Mouse (Mus musculus) midbrain, embryonic 12.5 days (tissue): ENCODE measurements around the gene Cela2a. TPM values are rescaled to one million over a fixed set of nuclear protein-coding genes. Genes with fewer than 3 reads are reported as not detected.
A peak's percentile ranks its signal among the peaks of the same experiment; 100 is the strongest.

Source experiments
- ATAC-seq: fragments of 200-750 bp; cut with Nextera tagmentation; 2 replicates; pipeline ENCODE4 v1.8.0; 2017; ENCODE audit warnings: low read depth, moderate TSS enrichment, moderate library complexity; ENCODE audit not compliant: low FRiP score
- H3K27ac ChIP-seq: fragments of 300-500 bp; sonication (generic); replicated peaks from 2 replicates; pipeline ENCODE4 v1.5.1; 2016; ENCODE audit warnings: mild to moderate bottlenecking
- H3K27me3 ChIP-seq: fragments of 300-500 bp; sonication (generic); 2 replicates; pipeline ENCODE4 v1.6.1; 2016; ENCODE audit warnings: mild to moderate bottlenecking
- H3K36me3 ChIP-seq: fragments of 300-500 bp; sonication (generic); 2 replicates; pipeline ENCODE4 v1.6.1; 2016
- H3K4me1 ChIP-seq: fragments of 300-500 bp; sonication (generic); 2 replicates; pipeline ENCODE4 v1.6.1; 2016
- H3K4me2 ChIP-seq: fragments of 300-500 bp; sonication (generic); replicated peaks from 2 replicates; pipeline ENCODE4 v1.6.1; 2016; ENCODE audit warnings: mild to moderate bottlenecking, moderate library complexity
- H3K4me3 ChIP-seq: fragments of 300-500 bp; sonication (generic); 2 replicates; pipeline ENCODE4 v1.5.1; 2016; ENCODE audit warnings: mild to moderate bottlenecking
- H3K9ac ChIP-seq: fragments of 300-500 bp; sonication (generic); replicated peaks from 2 replicates; pipeline ENCODE4 v1.6.1; 2016; ENCODE audit warnings: mild to moderate bottlenecking, moderate library complexity
- H3K9me3 ChIP-seq: fragments of 300-500 bp; sonication (generic); 2 replicates; pipeline ENCODE4 v1.6.1; 2016; ENCODE audit warnings: mild to moderate bottlenecking
- whole genome bisulfite sequencing: fragments of 180-500 bp; shearing (Covaris S2); methylation state at CpG from one replicate; pipeline ENCODE4 v1.1.7; 2016; 5-methylcytosine and 5-hydroxymethylcytosine counted together
- polyA plus RNA-seq: library from polyadenylated mRNA; unstranded; fragments of >200 nt; fragmentation: Nextera tagmentation; extraction: Ambion mirVana; gene quantifications from 2 replicates; pipeline ENCODE4 v1.2.1, GENCODE M21; 2016

Cela2a gene
- polyA plus RNA-seq, 1 experiment from 2014 or later: not detected

DNA sequence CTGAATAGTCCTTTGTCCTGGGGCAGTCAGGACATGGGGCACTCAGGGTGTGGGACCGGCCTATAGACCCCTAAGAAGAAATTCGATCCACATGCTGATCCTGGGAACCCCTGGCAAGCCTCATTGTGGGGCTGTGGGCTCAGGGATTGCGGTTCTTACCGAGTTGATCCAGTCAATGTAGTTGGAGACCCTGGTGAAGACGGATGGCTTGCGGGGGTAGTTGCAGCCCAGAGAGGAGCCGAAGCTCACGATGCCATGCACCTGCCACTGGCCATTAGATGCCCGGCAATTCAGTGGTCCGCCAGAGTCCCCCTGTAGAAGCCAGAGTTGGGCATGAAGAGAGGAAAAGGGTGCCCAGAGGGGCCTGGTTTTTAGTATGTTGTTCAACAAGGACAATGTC, 8.3 kb downstream of the Cela2a start:
- WGBS: 47% methylated on average over 9 of the region's 10 CpGs
- H3K36me3 ChIP-seq: peaks cover 24% of the 10 kb centered on the region
- no peak overlapping the region for H3K27ac ChIP-seq

GRCm38 (mm10) chr4:141816776-141817655, 8.9 kb downstream of the Cela2a start:
- peak overlapping the region; percentile 26; the same call in 1 of the 2 replicates for H3K27ac ChIP-seq
- no peak overlapping the region for H3K4me2 ChIP-seq
- H3K9ac ChIP-seq: no peak overlapping the region
- no peaks in the 10 kb centered on the region for H3K9me3 ChIP-seq
- peaks cover 30% of the 10 kb centered on the region for H3K36me3 ChIP-seq
- H3K4me3 ChIP-seq: no peak overlapping the region
- WGBS: 55% methylated on average over 14 of the region's 14 CpGs
- no peak for ATAC-seq
- H3K27me3 ChIP-seq: no peaks in the 10 kb centered on the region
- peaks cover 12% of the 10 kb centered on the region; the same call in 1 of the 2 replicates for H3K4me1 ChIP-seq

More for the DNA sequence above, 8.3 kb downstream of the Cela2a start:
- Histone ChIP-seq H3K9ac (no peak overlapping the region), H3K4me3 (no peak overlapping the region), H3K4me2 (no peak overlapping the region), H3K27me3 (no peaks in the 10 kb centered on the region), H3K9me3 (no peaks in the 10 kb centered on the region), H3K4me1 (peaks cover 12% of the 10 kb centered on the region; the same call in 1 of the 2 replicates)
- no peak for ATAC-seq

DNA sequence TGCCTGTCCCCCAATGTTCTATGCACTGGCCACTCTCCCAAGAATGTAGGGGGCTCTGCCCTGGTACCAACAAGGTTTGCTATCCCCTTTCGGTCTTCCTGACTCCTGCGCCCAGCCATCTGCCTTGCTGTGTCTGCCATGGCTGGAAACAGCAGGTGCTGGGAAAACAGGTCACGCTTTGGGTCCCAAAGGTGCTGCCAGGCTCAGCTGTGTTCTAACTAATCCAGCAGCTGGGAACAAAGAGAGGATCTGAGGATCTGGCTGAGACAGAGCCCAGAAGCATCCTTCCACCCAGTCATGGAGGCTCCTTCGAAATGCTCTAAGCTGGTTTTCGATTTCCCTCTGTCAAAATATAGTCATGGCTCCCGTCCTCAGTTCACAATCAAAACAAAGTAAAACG, 9.7 kb downstream of the Cela2a start:
- WGBS: 79% methylated on average over 7 of the region's 7 CpGs
- peak overlapping the region; percentile 58; the same call in 1 of the 2 replicates for H3K27ac ChIP-seq

DNA sequence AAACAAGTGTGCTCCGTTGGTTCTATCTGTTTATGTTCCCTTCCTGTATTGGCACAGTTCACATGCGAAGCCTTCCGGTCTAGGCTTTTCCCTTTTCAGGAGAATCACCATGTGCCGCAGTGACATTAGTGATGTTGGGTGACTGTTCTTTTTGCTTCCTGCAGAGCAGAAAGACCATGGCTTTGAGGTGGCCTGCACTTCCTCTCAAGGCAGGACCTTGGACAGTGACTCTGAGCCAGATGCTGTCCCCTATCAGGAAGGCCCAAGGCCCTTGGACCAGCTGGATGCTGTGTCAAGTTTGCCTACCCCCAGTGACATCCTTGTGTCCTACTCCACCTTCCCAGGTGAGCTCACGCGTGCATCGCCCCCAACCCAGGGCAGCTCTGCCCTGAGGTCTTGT, 14.6 kb downstream of the Cela2a start:
- WGBS: 97% methylated on average over 7 of the region's 7 CpGs
- H3K4me2 ChIP-seq: no peak overlapping the region
- H3K4me3 ChIP-seq: no peak overlapping the region
- no peak overlapping the region for H3K27ac ChIP-seq
- no peak overlapping the region for H3K9ac ChIP-seq
- peaks cover 83% of the 10 kb centered on the region for H3K36me3 ChIP-seq
- no peak for ATAC-seq
- H3K4me1 ChIP-seq: 0 out of 2 replicates have a peak, but pooled peaks cover 6% of the 10 kb centered on the region
- H3K9me3 ChIP-seq: no peaks in the 10 kb centered on the region
- no peaks in the 10 kb centered on the region for H3K27me3 ChIP-seq

More for the DNA sequence above, 9.7 kb downstream of the Cela2a start:
- ATAC-seq: 0 out of 2 replicates have a peak, but pooled peaks have one; percentile 6
- Histone ChIP-seq H3K4me3 (no peak overlapping the region), H3K9ac (no peak overlapping the region), H3K36me3 (peaks cover 38% of the 10 kb centered on the region), H3K9me3 (no peaks in the 10 kb centered on the region), H3K4me2 (no peak overlapping the region), H3K4me1 (peaks cover 12% of the 10 kb centered on the region; the same call in 1 of the 2 replicates), H3K27me3 (no peaks in the 10 kb centered on the region)

DNA sequence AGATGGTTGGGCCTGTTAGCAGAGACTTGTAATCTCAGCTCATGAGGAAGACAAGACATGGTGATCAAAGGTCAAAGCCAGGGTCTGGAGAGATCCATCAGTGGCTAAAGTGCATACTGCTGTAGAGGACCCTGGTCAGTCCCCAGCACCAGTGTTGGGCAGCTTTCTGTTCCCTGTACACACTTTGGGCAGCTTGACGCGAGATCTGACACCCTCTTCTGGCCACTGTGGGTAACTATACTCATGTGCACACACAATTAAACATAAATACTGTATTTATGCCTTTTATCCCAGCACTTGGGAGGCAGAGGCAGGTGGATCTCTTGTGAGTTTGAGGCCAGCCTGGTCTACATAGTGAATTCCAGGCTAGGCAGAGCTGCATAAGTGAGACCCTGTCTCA, 15.0 kb downstream of the Cela2a start:
- Histone ChIP-seq H3K4me1 (0 out of 2 replicates have a peak, but pooled peaks cover 2% of the 10 kb centered on the region), H3K27me3 (no peaks in the 10 kb centered on the region), H3K9me3 (no peaks in the 10 kb centered on the region), H3K36me3 (peaks cover 87% of the 10 kb centered on the region), H3K9ac (no peak overlapping the region), H3K4me3 (no peak overlapping the region), H3K4me2 (no peak overlapping the region), H3K27ac (no peak overlapping the region)
- 92% methylated on average over 2 of the region's 2 CpGs for WGBS
- ATAC-seq: no peak

DNA sequence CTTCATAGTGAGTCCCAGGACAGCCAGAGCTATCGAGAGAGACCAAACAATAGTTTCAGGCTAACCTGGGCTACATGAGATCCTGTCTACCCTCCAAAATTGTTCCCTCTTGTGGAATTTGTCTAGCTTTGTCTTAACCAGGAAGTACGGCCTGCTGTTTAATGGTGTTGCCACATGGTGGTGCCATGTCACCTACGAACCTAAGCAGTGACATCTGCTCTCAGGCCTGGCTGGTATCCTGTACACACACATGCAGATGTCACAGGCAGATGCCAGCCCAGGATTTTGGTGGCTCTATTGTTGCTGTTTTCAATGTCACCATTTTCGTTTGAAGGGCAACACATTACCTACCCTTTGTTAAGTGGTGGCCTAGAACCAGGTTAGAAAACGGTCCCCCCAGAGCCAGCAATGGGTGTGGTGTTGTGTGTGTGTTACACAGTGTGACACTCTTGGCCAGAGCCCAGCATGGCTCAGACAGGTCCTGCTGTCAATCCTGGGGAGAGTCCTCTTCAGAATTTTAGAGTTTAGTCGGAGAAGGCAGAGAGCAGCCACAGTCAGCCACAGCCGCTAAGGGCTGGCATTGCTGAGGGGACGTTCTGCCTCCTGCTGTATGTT, 16.0 kb downstream of the Cela2a start:
- peak; percentile 58; the same call in 1 of the 2 replicates for ATAC-seq
- Histone ChIP-seq H3K4me3 (no peak overlapping the region), H3K9me3 (no peaks in the 10 kb centered on the region), H3K36me3 (peaks cover 89% of the 10 kb centered on the region), H3K27ac (0 out of 2 replicates have a peak overlapping the region, but pooled peaks have one; percentile 20), H3K9ac (no peak overlapping the region), H3K4me1 (no peaks in the 10 kb centered on the region), H3K4me2 (no peak overlapping the region), H3K27me3 (no peaks in the 10 kb centered on the region)
- whole genome bisulfite sequencing: 75% methylated on average over 8 of the region's 8 CpGs

- H3K4me1 ChIP-seq: no peaks in the 10 kb centered on the region
- ATAC-seq: no peak
- H3K4me3 ChIP-seq: no peak overlapping the region
- peaks cover 78% of the 10 kb centered on the region for H3K36me3 ChIP-seq
- no peak overlapping the region for H3K4me2 ChIP-seq
- H3K27ac ChIP-seq: no peak overlapping the region
- WGBS: 95% methylated on average over 8 of the region's 8 CpGs
- H3K9ac ChIP-seq: no peak overlapping the region
- no peaks in the 10 kb centered on the region for H3K27me3 ChIP-seq
- no peaks in the 10 kb centered on the region for H3K9me3 ChIP-seq
These were observed 20.1 kb downstream of the Cela2a start for GRCm38 (mm10) chr4:141805886-141806285.

- H3K9ac ChIP-seq: no peak overlapping the region
- 92% methylated on average over 4 of the region's 4 CpGs for WGBS
- no peak overlapping the region for H3K27ac ChIP-seq
- H3K9me3 ChIP-seq: no peaks in the 10 kb centered on the region
- H3K4me2 ChIP-seq: no peak overlapping the region
- no peaks in the 10 kb centered on the region for H3K27me3 ChIP-seq
- H3K36me3 ChIP-seq: peaks cover 63% of the 10 kb centered on the region
- no peak for ATAC-seq
- no peak overlapping the region for H3K4me3 ChIP-seq
- H3K4me1 ChIP-seq: no peaks in the 10 kb centered on the region
These were observed 21.9 kb downstream of the Cela2a start for GRCm38 (mm10) chr4:141804105-141804504.

DNA sequence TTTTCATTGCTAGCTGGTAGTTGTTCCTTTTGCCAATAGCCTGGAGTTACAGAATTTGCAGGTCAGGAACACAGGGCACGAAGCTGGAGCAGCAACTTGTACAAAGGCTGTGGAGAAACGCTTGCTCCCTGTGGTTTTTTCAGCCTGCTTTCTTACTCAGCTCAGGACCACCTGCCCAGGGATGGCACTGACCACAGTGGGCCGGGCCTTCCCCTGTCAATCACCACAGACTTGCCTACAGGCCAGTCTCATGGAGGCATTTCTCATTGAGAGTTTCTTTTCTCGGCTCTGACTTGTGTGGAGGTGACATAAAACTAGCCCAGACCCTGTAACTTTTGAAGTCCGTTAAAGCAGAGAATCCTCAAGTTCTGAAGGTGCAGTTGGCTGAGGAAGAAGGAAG, 28.4 kb downstream of the Cela2a start:
- peaks cover 16% of the 10 kb centered on the region for H3K4me1 ChIP-seq
- no peaks in the 10 kb centered on the region for H3K27me3 ChIP-seq
- H3K4me3 ChIP-seq: no peak overlapping the region
- ATAC-seq: no peak
- H3K36me3 ChIP-seq: peaks cover 23% of the 10 kb centered on the region
- no peak overlapping the region for H3K9ac ChIP-seq
- no peaks in the 10 kb centered on the region for H3K9me3 ChIP-seq
- H3K27ac ChIP-seq: no peak overlapping the region
- WGBS: 91% methylated on average over 5 of the region's 5 CpGs
- no peak overlapping the region for H3K4me2 ChIP-seq

- 83% methylated on average over 4 of the region's 4 CpGs for WGBS
- no peak overlapping the region for H3K4me3 ChIP-seq
- no peak overlapping the region for H3K27ac ChIP-seq
- no peak overlapping the region for H3K9ac ChIP-seq
- no peak for ATAC-seq
- H3K27me3 ChIP-seq: no peaks in the 10 kb centered on the region
- H3K4me2 ChIP-seq: no peak overlapping the region
- H3K36me3 ChIP-seq: peaks cover 23% of the 10 kb centered on the region
- no peaks in the 10 kb centered on the region for H3K9me3 ChIP-seq
- H3K4me1 ChIP-seq: peaks cover 16% of the 10 kb centered on the region
These were observed 29.0 kb downstream of the Cela2a start for GRCm38 (mm10) chr4:141796954-141797353.

DNA sequence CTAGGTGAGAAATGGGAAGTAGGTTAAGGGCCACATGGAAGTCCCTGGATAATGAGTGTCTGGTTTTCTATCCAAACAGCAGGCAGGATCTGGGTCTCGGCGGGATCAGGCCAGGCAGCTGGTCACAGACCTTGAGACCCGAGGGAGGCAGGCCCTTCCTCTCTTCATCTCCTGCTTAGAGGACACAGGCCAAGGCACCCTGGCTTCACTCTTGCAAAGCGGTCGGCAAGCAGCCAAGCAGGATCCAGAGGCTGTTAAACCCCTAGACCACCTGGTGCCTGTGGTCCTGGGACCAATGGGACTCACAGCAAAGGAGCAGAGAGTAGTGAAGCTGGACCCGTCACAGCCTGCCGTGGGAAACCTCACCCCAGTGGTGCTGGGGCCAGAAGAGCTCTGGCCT, 29.6 kb downstream of the Cela2a start:
- Histone ChIP-seq H3K4me2 (no peak overlapping the region), H3K27ac (no peak overlapping the region), H3K9me3 (no peaks in the 10 kb centered on the region), H3K4me3 (no peak overlapping the region), H3K27me3 (no peaks in the 10 kb centered on the region), H3K9ac (no peak overlapping the region), H3K36me3 (peaks cover 23% of the 10 kb centered on the region), H3K4me1 (peaks cover 16% of the 10 kb centered on the region)
- WGBS: 84% methylated on average over 7 of the region's 7 CpGs
- no peak for ATAC-seq

GRCm38 (mm10) chr4:141794152-141794535, 31.8 kb downstream of the Cela2a start:
- peaks cover 23% of the 10 kb centered on the region for H3K36me3 ChIP-seq
- peaks cover 23% of the 10 kb centered on the region for H3K4me1 ChIP-seq
- no peak for ATAC-seq
- H3K4me3 ChIP-seq: peak overlapping the region; percentile 75
- WGBS: 15% methylated on average over 5 of the region's 5 CpGs
- no peaks in the 10 kb centered on the region for H3K27me3 ChIP-seq
- peak overlapping the region; percentile 77 for H3K9ac ChIP-seq
- peak overlapping the region; percentile 64 for H3K4me2 ChIP-seq
- peak overlapping the region; percentile 92 for H3K27ac ChIP-seq
- H3K9me3 ChIP-seq: no peaks in the 10 kb centered on the region
